1 mouse cellular context compared by ENCODE assay signal in the genomic region with DNA sequence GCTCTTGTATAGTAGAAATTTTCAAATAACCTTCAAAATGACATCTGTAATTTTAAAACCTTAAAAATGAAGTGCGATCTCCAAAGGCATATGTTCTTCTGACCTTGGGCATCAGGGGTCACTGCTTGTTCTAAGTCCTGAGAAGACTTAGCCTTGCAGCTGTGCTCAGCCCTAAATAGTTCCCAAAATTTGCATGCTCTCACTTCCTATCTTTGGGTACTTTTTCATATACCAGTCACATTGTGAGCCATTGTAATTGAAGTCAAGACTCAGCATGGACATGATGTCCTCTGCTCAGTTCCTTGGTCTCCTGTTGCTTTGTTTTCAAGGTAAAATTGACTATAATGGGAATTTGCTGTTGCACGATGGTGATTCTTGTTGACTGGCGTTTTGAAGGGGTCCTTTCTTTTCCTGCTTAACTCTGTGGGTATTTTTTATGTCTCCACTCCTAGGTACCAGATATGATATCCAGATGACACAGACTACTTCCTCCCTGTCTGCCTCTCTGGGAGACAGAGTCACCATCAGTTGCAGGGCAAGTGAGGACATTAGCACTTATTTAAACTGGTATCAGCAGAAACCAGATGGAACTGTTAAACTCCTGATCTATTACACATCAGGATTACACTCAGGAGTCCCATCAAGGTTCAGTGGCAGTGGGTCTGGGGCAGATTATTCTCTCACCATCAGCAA.
TF ChIP-seq lines count a peak whose summit lies in the region.

No protein-coding gene starts in this region.

TF ChIP-seq in CH12.LX, 34 proteins besides CTCF, POLR2A, EP300 and RAD21 (continued from another document):
- TF ChIP-seq MAFK (IDR thresholded peaks at IDR 0.05; ENCODE audit: insufficient replicate concordance, low read length) (0 out of 2 replicates have a peak, but pooled peaks have one; percentile 53), ETS1 (conservative IDR thresholded peaks at IDR 0.05; ENCODE audit: low read depth, low read length) (peak; percentile 73), ZNF384 (IDR thresholded peaks at IDR 0.05; ENCODE audit: low read depth, low read length) (peak; percentile 27; the same call in 1 of the 2 replicates), PAX5 (IDR thresholded peaks at IDR 0.05; ENCODE audit: low read length) (no peak), SIN3A (IDR thresholded peaks at IDR 0.05; ENCODE audit: low read length) (0 out of 2 replicates have a peak, but pooled peaks have one; percentile 24), TBP (conservative IDR thresholded peaks at IDR 0.05; ENCODE audit: low read depth, low read length) (peak; percentile 73; the same call in 1 of the 2 replicates), ZC3H11A (IDR thresholded peaks at IDR 0.05; ENCODE audit: low read depth, low read length) (no peak), MXI1 (IDR thresholded peaks at IDR 0.05; ENCODE audit: low read depth, low read length) (0 out of 2 replicates have a peak, but pooled peaks have one; percentile 35), USF1 (IDR thresholded peaks at IDR 0.05; ENCODE audit: low read depth, low read length) (no peak)
TF ChIP-seq in CH12.LX: peak in this region for 15.
